Mouse (Mus musculus) kidney, adult 8-10 months (tissue): ENCODE data around the gene Rgs12.

Experiments
- DNase-seq, 2 experiments: peaks; one replicate each; pipeline ENCODE4 v3.0.0; 2022

Gene Rgs12

GRCm38 (mm10) chr5:35088785-35089613 lies 139.8 kb downstream of the Rgs12 start:
- peak; percentile 67 to 81 for DNase-seq
